Mouse (Mus musculus): ENCODE measurements around the gene Ethe1.

Ethe1 gene

DNA sequence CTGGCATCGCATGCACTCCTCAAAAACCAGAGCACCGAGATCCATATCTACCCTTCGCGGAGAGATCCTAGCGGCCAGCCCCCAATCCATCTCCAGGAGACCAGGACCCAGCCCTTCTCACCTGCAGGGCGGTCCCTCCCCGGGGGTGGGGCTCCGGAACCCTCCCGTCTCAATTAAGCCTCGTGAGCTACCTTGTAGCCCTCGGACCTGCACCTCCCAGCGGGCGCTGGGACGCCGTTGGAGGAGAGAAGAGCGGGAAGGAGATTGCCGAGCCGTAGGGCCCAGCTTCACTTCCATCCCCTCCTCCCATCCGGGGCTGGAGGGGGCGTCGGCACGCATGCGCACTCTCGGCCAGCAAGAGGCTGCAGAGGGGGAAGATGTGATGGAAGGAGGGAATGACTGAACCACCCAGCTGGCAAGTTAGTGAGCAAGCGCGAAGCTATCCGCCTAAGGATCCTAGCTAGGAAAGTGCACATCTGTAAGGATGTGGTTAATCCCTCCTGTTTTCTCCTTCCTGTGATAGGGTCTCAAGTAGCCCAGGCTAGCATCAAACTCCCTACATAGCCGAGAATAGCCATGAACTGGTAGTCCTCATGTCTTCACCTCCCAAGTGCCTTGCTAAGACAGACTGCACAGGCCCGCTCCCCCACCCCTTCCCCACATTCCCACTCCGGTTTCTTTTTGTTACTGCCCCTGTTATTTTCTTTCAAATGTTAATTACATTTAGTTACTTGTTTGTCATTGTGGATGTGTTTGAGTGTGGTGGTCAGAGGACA, at the start of gene Ethe1, which contains the start of gene Zfp575:
TSS of gene Ethe1 (plus strand) at position 214 of the 776 bp plus-strand sequence.
TSS of gene Zfp575 (minus strand) at position 312 of the 776 bp plus-strand sequence.
- no peak for DNase-seq

GRCm38 (mm10) chr7:24537591-24537990, 49.8 kb upstream of the Ethe1 start:
- peak; percentile 83 for DNase-seq

- peak; percentile 53 for DNase-seq
Observed at GRCm38 (mm10) chr7:24538154-24538553, 49.2 kb upstream of the Ethe1 start.

DNA sequence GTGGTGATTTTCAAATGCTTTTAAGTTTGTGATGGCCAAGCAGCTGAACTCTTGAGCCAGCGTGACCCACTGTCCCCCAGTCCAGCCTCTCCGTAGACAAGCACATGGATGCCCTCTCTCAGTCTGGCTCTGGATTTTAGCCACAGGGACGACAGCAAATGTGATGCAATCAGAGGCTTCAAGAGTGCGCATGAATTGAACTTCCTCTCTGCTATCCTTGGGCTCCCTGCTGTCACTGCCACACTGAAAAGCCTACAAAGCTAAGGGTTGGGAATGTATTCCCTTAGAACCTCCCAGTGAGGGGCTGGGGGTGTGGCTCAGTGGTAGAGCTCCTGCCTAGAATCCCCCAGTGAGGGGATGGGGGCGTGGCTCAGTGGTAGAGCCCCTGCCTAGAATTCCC, 48.6 kb upstream of the Ethe1 start:
- no peak for DNase-seq

- no peak for DNase-seq
Observed at GRCm38 (mm10) chr7:24539686-24540085, 47.7 kb upstream of the Ethe1 start.

DNA sequence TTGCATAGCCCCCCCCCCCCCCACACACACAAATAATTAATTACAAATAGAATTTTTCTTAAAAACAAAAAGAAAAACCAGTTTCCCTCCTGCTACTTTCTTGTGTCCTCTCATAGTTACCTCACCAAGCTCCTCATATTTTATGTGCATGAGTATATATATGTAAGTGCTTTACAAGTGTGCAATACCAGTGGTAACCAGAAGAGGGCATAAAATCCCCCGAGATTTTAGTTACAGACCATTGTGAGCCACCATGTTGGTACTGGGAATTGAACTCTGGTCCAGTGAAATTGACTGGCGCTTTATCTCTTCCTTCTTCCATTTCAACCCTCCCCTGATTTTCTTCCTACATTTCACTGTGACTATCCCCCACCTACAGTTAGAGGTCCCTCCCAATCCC, 42.8 kb upstream of the Ethe1 start:
- no peak for DNase-seq

GRCm38 (mm10) chr7:24546068-24546614, 41.2 kb upstream of the Ethe1 start, which contains the start of the genes Pinlyp and Xrcc1:
Gene Pinlyp (minus strand): TSS chr7:24546118.
Gene Xrcc1 (plus strand): TSS chr7:24546289.
- DNase-seq: no peak

DNA sequence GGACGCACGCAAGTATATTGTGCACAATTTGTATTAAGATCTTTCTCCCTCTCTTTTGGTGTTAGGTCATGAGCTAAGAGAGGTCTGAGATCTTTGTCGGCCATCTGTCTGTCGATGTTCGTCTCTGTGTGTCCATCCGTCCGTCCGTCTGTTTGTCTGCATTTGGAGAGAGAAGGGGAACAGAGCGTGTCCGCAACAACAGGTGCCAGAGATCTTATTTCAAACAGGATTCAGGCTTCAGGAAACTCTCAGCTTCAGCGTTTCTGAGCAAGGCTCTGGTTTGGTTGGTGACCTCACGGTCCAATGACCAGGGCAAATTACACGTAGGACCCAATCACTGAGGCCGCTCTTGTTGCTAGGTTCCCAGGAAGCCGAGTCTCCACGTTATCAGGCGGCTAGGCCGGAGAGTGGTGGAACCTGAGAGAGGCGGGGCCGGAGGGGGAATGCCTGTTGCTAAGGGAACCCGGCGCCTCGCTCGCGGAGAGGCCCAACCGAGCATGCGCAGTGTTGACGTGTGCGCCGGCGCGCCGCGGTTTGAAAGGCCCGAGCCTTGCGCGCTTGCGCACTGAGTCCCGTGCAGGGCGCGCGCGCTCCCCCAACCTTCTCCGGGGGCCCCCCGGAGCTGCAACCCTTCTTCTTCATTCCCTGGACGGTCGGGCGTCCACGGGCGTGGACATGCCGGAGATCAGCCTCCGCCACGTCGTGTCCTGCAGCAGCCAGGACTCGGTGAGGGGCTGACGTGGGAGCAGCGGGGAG, 40.5 kb upstream of the Ethe1 start:
- DNase-seq: peak; percentile 99

GRCm38 (mm10) chr7:24547534-24548036, 39.8 kb upstream of the Ethe1 start:
- peak; percentile 60 for DNase-seq

DNA sequence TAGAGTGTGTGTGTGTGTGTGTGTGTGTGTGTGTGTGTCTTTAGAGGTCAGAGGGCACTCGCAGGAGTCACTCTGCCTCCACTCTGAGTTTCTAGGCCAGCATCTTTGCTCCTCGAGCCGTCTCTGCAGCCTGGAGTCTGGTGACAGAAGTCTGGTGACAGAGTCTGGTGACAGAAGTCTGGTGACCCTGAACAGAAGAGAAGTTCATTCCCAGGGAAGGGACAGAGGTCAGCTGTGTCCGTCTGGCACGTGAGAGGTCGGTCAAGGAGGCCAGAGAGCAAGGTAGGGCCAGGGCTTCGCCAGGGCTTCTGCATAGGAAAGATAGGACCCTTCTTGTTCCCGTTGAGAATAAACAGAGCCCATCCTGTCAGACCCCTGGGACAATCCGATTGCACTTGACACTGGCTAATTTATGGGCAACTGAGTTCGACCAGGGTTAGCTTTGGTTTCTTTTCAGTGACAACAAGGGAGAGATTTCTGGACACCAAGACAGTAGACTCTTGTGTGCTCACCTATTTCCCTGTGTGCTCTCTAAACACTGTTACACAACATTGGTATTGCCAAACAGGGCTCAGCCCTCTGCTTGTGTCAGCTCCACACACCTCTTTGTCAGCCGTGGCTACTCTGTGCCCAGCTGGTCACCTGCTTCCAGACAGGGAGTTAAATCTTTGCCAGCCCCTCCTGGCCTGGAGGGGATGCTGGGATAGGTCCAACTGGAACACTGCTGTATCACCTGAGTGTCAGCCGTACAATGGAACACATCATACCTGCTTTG, 35.2 kb upstream of the Ethe1 start:
- DNase-seq: no peak

DNA sequence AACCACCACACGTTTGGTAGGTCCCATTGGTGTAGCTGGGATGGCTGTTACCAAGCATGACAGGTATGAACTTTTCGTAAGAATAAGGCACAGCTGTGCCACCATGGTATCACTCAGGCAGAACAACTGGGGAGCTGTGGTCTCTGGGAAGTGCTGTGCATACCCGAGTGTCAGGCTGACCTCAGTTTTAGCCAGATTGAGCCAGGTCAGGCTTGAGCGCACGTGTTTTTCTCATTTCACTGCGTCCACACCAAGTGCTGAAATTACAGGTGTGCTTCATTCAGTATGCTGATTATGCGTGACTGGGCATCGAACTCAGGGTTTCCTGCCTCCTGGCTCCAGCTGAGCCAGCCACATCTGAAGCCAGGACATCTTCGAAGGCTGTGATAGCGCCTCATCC, 31.6 kb upstream of the Ethe1 start:
- no peak for DNase-seq

GRCm38 (mm10) chr7:24561450-24561849, 25.9 kb upstream of the Ethe1 start:
- DNase-seq: no peak

DNA sequence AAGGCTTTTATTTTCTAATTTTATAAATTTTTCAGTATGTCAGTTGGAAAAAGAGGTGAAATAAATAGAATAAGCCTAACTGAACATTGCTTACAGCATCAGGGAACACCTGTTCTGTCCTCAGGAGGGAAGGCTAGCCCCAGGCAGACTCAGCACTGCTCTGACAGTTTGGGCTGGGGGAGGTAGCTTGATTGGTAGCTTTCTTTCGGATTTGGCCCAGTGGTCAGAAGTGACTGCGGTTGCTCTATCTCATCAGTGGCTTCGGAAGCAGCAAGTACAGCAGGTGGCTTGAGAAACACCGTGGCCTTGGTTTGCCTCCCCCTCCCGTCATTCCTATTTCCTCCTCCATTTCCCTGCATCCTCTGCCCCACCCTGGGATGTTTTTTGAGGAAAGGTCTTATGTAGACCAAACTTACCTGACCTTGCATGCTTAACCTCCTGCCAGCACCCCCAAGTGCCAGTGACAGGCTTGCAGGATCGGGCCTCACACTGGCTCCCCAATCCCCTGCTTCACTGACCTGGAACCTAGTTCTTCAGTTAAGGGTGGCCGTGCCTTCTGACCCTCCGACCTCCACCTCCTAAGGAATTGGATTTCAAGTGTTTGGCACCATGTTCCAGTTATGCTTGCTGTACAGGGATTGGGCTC, 24.0 kb upstream of the Ethe1 start:
- no peak for DNase-seq

DNA sequence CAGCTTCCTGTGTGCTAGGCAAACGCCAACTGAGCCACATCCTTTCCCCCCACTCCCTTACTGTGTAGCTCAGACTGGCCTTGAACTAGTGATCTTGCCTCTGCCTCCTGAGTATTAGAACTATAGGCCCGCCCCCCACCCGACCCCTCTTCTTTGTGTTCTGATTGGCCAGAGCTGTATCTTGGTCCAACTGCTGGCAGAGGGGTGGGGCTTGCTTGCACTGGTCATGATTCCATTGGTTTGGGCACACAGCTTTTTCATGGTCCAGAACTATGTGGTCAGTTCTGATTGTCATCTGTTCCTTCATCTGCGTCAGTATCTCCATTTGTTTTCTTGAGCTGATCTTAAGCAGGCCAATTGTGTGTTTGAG, 23.5 kb upstream of the Ethe1 start:
- DNase-seq: no peak

DNA sequence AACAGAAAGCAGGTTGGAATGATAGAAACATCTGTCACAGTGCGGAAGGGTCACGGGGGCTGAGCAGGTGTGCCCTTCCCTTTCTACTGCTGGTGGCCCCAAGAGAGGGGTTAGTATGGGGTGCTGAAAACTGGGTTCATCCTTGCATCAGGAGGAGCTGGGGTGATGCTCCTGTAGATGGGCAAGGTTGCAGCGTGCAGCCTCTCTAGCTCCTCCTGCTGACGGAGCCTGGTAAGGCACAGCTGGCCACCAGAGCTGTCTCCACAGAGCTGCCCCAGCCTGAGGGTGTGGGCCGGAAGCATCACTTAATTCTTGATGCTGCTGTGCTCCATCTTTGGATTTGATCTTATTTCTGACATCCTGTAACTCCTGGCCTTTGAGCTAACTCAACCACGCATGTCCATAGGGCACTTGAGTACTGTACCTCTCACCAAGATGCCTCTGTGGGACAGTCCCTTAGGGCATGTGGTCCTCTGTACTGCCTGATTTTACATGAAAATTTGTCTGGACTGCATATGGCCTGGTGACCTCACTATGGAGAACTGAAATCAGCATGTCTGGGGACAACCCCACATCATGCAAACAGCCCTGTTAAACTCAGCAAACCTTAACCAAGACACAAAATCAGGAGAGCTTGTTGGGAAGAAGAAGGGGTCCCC, 22.6 kb upstream of the Ethe1 start:
- peak; percentile 71 for DNase-seq

GRCm38 (mm10) chr7:24565627-24566026, 21.7 kb upstream of the Ethe1 start:
- no peak for DNase-seq

GRCm38 (mm10) chr7:24566206-24566605, 21.1 kb upstream of the Ethe1 start:
- DNase-seq: no peak

DNA sequence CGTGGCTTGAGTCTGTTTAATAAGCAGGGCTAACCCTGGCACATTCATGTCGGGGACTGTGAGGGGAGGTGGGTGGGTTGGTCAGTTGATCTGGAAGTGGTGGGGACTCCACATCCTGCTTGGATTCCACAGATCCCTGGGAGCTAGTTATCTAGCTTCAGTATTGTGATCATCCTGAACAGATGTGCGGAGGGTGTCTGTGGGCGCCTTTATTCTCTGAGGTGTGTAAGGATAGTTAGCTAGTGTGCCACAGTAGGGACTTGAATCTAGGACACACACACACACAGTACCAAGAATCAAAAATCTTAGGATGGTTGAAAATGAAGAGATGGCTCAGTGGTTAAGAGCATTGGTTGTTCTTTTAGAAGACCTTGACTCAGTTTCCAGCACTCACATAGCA, 18.8 kb upstream of the Ethe1 start:
- no peak for DNase-seq

DNA sequence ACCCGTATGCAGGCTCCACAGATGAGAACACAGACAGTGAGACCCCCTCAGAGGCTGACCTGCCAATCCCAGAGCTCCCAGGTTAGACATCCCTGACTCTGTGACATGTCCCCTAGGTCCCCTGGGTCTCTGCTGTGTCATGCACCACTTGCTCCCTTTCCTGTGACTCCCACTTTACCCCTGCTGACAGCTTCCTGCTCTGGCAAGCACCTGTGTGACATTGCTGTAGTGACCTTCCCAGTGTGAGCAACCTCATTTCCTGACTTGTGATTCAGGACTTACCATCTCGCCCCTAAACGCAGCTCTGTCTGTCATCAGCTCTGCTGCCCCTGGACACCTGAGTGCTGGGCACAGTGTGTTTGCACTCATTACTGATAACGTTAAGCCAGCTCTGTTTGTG, 16.3 kb upstream of the Ethe1 start:
- no peak for DNase-seq

DNA sequence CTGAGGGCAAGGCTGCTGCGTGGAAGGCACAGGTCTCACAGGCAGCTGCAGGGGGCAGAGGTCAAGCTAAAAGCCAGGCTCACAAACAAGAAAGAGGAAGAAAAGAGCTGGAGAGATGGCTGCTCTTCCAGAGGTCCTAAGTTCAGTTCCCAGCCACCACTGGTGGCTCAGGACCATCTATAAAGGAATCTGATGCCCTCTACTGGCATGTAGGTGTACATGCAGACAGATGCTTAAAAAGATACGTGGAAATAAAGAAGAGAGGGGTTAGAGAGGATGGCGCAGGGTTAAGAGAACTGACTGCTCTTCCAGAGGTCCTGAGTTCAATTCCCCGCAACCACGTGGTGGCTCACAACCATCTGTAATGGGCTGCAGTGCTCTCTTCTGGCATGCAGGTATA, 14.9 kb upstream of the Ethe1 start:
- no peak for DNase-seq

DNA sequence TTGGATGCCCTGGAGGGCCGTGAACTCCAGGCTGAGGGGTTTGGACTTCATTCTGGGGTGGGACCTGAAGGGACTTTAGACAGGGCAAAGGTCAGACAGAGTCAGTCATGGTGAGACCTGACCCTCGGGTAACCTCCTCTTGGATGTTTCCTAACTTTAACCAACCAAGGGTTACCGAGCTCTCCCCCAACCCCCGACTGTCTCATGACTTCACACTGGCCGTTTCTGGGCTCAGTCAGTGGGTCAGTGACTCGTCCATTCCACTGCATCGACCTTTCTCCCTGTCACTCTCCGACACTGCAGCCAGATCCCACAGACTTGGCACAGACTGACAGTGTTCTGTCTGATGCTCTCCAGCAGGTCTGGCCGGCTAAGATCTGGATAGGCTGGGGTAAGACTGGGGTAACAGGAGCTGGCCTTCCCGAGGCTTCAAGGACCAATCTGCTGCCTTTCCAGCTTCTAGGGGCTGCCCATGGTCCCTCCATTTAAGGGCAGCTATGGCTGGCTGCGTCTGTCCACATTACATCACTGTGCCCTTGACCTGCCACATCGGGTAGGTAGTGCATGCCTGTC, 13.0 kb upstream of the Ethe1 start:
- DNase-seq: no peak
